ENCODE assay signal across 26 mouse cellular contexts in the genomic region with DNA sequence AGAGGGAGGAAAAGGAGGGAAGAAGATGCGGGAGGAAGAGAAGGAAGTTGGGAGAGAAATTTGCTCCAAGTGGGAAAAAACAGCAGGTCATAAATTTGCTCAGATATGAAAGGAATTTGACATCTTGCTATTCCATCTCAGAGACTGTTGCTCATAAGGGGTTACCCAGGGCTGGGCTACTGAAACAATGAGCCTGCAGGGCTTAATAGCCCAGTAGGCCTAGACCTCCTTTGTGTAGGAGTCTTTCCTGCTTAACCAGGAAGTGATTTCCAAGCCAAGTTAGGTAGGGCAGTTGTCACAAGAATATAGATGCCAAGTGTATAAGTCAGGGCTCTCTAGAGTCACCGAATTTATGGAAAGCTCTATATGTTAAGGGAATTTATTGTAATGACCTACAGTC.
"Had no signal": no experiment of that assay in that cellular context is flagged by ENCODE, and none has a peak within 500 bp of the region (broad histone marks: within the 10 kb centered on the region; RNA-seq: fewer than 3 reads in every experiment).

No protein-coding gene starts in this region.

- H3K27ac ChIP-seq: embryonic facial prominence, embryonic 10.5 days; embryonic facial prominence, embryonic 12.5 days; embryonic facial prominence, embryonic 13.5 days; embryonic facial prominence, embryonic 15.5 days; forebrain, embryonic 10.5 days; forebrain, embryonic 12.5 days; forebrain, embryonic 13.5 days; forebrain, embryonic 15.5 days; gastrocnemius, adult 2 months; heart, adult 2 months had no signal

- ATAC-seq: forebrain, embryonic 13.5 days; forebrain, embryonic 14.5 days; forebrain, embryonic 15.5 days; forebrain, embryonic 16.5 days; forebrain, postnatal 0 days had no signal

- H3K36me3 ChIP-seq: embryonic facial prominence, embryonic 10.5 days; embryonic facial prominence, embryonic 12.5 days; embryonic facial prominence, embryonic 13.5 days; embryonic facial prominence, embryonic 15.5 days; forebrain, embryonic 10.5 days; forebrain, embryonic 12.5 days; forebrain, embryonic 15.5 days had no signal

- H3K27me3 ChIP-seq: embryonic facial prominence, embryonic 12.5 days; embryonic facial prominence, embryonic 13.5 days; embryonic facial prominence, embryonic 15.5 days; forebrain, embryonic 12.5 days; forebrain, embryonic 13.5 days; forebrain, embryonic 15.5 days had no signal

- H3K9me3 ChIP-seq: embryonic facial prominence, embryonic 10.5 days; embryonic facial prominence, embryonic 12.5 days; embryonic facial prominence, embryonic 13.5 days; embryonic facial prominence, embryonic 15.5 days; forebrain, embryonic 10.5 days; forebrain, embryonic 12.5 days; forebrain, embryonic 13.5 days; forebrain, embryonic 15.5 days had no signal

- DNase-seq: cerebellum, adult 9-10 months; cerebellum, adult 9-11 months; cerebellum, postnatal 10 days; cerebellum, postnatal 14 days; cerebellum, postnatal 25 days; cerebellum, postnatal 36 days; embryo, embryonic 11 days; forebrain, postnatal 0 days; gastrocnemius, adult 2 months; gastrocnemius, postnatal 10 days; gastrocnemius, postnatal 14 days; gastrocnemius, postnatal 25 days; gastrocnemius, postnatal 36 days; heart, adult 18-20 months; heart, adult 2 months had no signal

- H3K4me1 ChIP-seq: embryonic facial prominence, embryonic 12.5 days; embryonic facial prominence, embryonic 13.5 days; embryonic facial prominence, embryonic 15.5 days; forebrain, embryonic 12.5 days; forebrain, embryonic 13.5 days; forebrain, embryonic 15.5 days had no signal

- H3K4me3 ChIP-seq: embryonic facial prominence, embryonic 10.5 days; embryonic facial prominence, embryonic 12.5 days; embryonic facial prominence, embryonic 13.5 days; embryonic facial prominence, embryonic 15.5 days; erythroblast, embryonic 14.5 days; forebrain, embryonic 10.5 days; forebrain, embryonic 12.5 days; forebrain, embryonic 13.5 days; forebrain, embryonic 15.5 days; gastrocnemius, adult 2 months; heart, adult 2 months had no signal
